Mouse (Mus musculus) heart, postnatal 36 days (tissue): ENCODE results near the gene Olfr384. TPM values are rescaled to one million over a fixed set of nuclear protein-coding genes. Genes with fewer than 3 reads are reported as not detected.
"Not testable (repeated sequence)": the region's sequence is repeated elsewhere in the genome, so short reads cannot be mapped to it uniquely, and the experiment has no call there.

Source experiments
- DNase-seq, 2 experiments: peaks; one replicate each; pipeline ENCODE4 v3.0.0; 2021 to 2022
- intact Hi-C: fragments of 180-260 bp; cut with DNase I; formaldehyde crosslinking; loops from one replicate; pipeline ENCODE4 v1.15.1; 2025
- total RNA-seq, 2 experiments: library from RNA; stranded (reverse); gene quantifications; 2 replicates each; pipeline ENCODE4 v1.2.3; 2021

The Olfr384 gene
- total RNA-seq: not detected

GRCm38 (mm10) chr11:73598294-73598693 is at the start of gene Olfr384:
Gene Olfr384, plus strand, starts transcription at chr11:73598594.
- no peak for DNase-seq
- intact Hi-C loops: loop anchor here (2.0 kb wide), 1 partner anchor 45 kb away; no protein-coding TSS in a partner anchor

- no peak for DNase-seq
- intact Hi-C loops: no loop called here
Measured at GRCm38 (mm10) chr11:73579871-73580270, 18.5 kb upstream of the Olfr384 start.

GRCm38 (mm10) chr11:73583188-73583587 is 15.2 kb upstream of the Olfr384 start:
- intact Hi-C loops, DNase-seq: not testable (repeated sequence)

- no peak for DNase-seq
- intact Hi-C loops: no loop called here
Measured at GRCm38 (mm10) chr11:73592908-73593307, 5.5 kb upstream of the Olfr384 start, which contains the start of gene Olfr385. Gene Olfr385, minus strand, starts transcription at chr11:73593008.

Other genes with a start within 250 kb of the Olfr384 start
- gene Olfr20, start 247.8 kb upstream of the Olfr384 start, total RNA-seq: not detected
- not detected for gene Olfr376, start 227.3 kb upstream of the Olfr384 start, total RNA-seq
- not detected for gene Olfr1, start 199.0 kb upstream of the Olfr384 start, total RNA-seq
- not detected for gene Olfr378, start 170.1 kb upstream of the Olfr384 start, total RNA-seq
- not detected for gene Olfr380, start 141.1 kb upstream of the Olfr384 start, total RNA-seq
- gene Olfr381, start 107.0 kb upstream of the Olfr384 start, total RNA-seq: not detected
- gene Olfr382, start 81.4 kb upstream of the Olfr384 start, total RNA-seq: not detected
- not detected for gene Olfr385, start 5.6 kb upstream of the Olfr384 start, total RNA-seq
- gene Zfp735, start 90.2 kb downstream of the Olfr384 start, total RNA-seq: not detected
- gene Olfr389, start 182.1 kb downstream of the Olfr384 start, total RNA-seq: not detected
- not detected for gene Olfr390, start 184.4 kb downstream of the Olfr384 start, total RNA-seq
- gene Olfr391-ps, start 204.5 kb downstream of the Olfr384 start, total RNA-seq: not detected
- gene Olfr392, start 218.5 kb downstream of the Olfr384 start, total RNA-seq: not detected